Mouse (Mus musculus) hindbrain, embryonic 10.5 days (tissue): ENCODE results near the gene Svep1. TPM values are rescaled to one million over a fixed set of nuclear protein-coding genes. Genes with fewer than 3 reads are reported as not detected.

Source experiments
- DNase-seq: peaks from one replicate; pipeline ENCODE4 v3.0.0-alpha.2; 2017; ENCODE audit warnings: low spot score
- H3K27ac ChIP-seq: fragments of 300-500 bp; sonication (generic); 2 replicates; pipeline ENCODE4 v1.5.1; 2016; ENCODE audit warnings: mild to moderate bottlenecking, moderate library complexity
- H3K27me3 ChIP-seq: fragments of 300-500 bp; sonication (generic); 2 replicates; pipeline ENCODE4 v1.6.1; 2016; ENCODE audit warnings: mild to moderate bottlenecking; ENCODE audit not compliant: poor library complexity, insufficient read depth, severe bottlenecking
- H3K36me3 ChIP-seq: fragments of 300-500 bp; sonication (generic); 2 replicates; pipeline ENCODE4 v1.6.1; 2016; ENCODE audit warnings: mild to moderate bottlenecking, moderate library complexity
- H3K4me1 ChIP-seq: fragments of 300-500 bp; sonication (generic); replicated peaks from 2 replicates; pipeline ENCODE4 v1.6.1; 2016; ENCODE audit warnings: mild to moderate bottlenecking
- H3K4me3 ChIP-seq: fragments of 300-500 bp; sonication (generic); 2 replicates; pipeline ENCODE4 v1.5.1; 2016; ENCODE audit warnings: mild to moderate bottlenecking, moderate library complexity
- H3K9me3 ChIP-seq: fragments of 300-500 bp; sonication (generic); 2 replicates; pipeline ENCODE4 v1.6.1; 2016; ENCODE audit warnings: mild to moderate bottlenecking, moderate library complexity
- WGBS: fragments of 180-500 bp; shearing (Covaris S2); methylation state at CpG from one replicate; pipeline ENCODE4 v1.1.7; 2016; 5-methylcytosine and 5-hydroxymethylcytosine counted together
- polyA plus RNA-seq: library from polyadenylated mRNA; unstranded; fragments of >200 nt; fragmentation: Nextera tagmentation; extraction: Ambion mirVana; gene quantifications from 2 replicates; pipeline ENCODE4 v1.2.1, GENCODE M21; 2016

Gene Svep1
- polyA plus RNA-seq, 1 experiment from 2014 or later = 2.7 TPM

- H3K9me3 ChIP-seq = no peaks in the 10 kb centered on the region
- H3K27me3 ChIP-seq = no peaks in the 10 kb centered on the region
- WGBS = 85% methylated on average over 10 of the region's 10 CpGs
- H3K4me1 ChIP-seq = peaks cover 6% of the 10 kb centered on the region; the same call in 1 of the 2 replicates
- DNase-seq = no peak
- H3K4me3 ChIP-seq = no peak overlapping the region
- H3K27ac ChIP-seq = no peak overlapping the region
- H3K36me3 ChIP-seq = no peaks in the 10 kb centered on the region
These were observed 95.7 kb downstream of the Svep1 start for GRCm38 (mm10) chr4:58111008-58111407.

GRCm38 (mm10) chr4:58109793-58110192 lies 96.9 kb downstream of the Svep1 start:
- no peak for DNase-seq
- no peaks in the 10 kb centered on the region for H3K27me3 ChIP-seq
- H3K36me3 ChIP-seq = no peaks in the 10 kb centered on the region
- WGBS = 91% methylated on average over 6 of the region's 6 CpGs
- no peaks in the 10 kb centered on the region for H3K4me1 ChIP-seq
- no peaks in the 10 kb centered on the region for H3K9me3 ChIP-seq
- H3K4me3 ChIP-seq = no peak overlapping the region
- no peak overlapping the region for H3K27ac ChIP-seq

- Histone ChIP-seq H3K27ac (no peak overlapping the region), H3K27me3 (no peaks in the 10 kb centered on the region), H3K4me1 (no peaks in the 10 kb centered on the region), H3K4me3 (no peak overlapping the region), H3K36me3 (no peaks in the 10 kb centered on the region), H3K9me3 (no peaks in the 10 kb centered on the region)
- DNase-seq = no peak
- WGBS = 91% methylated on average over 3 of the region's 3 CpGs
These were observed 98.3 kb downstream of the Svep1 start for GRCm38 (mm10) chr4:58108364-58108763.

GRCm38 (mm10) chr4:58097732-58098131 lies 108.9 kb downstream of the Svep1 start:
- Histone ChIP-seq H3K27ac (no peak overlapping the region), H3K27me3 (no peaks in the 10 kb centered on the region), H3K9me3 (no peaks in the 10 kb centered on the region), H3K36me3 (no peaks in the 10 kb centered on the region), H3K4me3 (no peak overlapping the region), H3K4me1 (no peaks in the 10 kb centered on the region)
- WGBS = 92% methylated on average over 9 of the region's 9 CpGs
- DNase-seq = no peak

- H3K36me3 ChIP-seq = no peaks in the 10 kb centered on the region
- H3K4me3 ChIP-seq = no peak overlapping the region
- H3K27me3 ChIP-seq = no peaks in the 10 kb centered on the region
- no peaks in the 10 kb centered on the region for H3K9me3 ChIP-seq
- H3K4me1 ChIP-seq = no peaks in the 10 kb centered on the region
- H3K27ac ChIP-seq = no peak overlapping the region
- DNase-seq = no peak
- 96% methylated on average over 1 of the region's 1 CpGs for WGBS
These were observed 119.9 kb downstream of the Svep1 start for GRCm38 (mm10) chr4:58086738-58087137.

GRCm38 (mm10) chr4:58086151-58086550 lies 120.5 kb downstream of the Svep1 start:
- H3K27me3 ChIP-seq = no peaks in the 10 kb centered on the region
- no peaks in the 10 kb centered on the region for H3K9me3 ChIP-seq
- no peak for DNase-seq
- H3K4me3 ChIP-seq = no peak overlapping the region
- no peaks in the 10 kb centered on the region for H3K4me1 ChIP-seq
- H3K27ac ChIP-seq = no peak overlapping the region
- WGBS = 80% methylated on average over 4 of the region's 4 CpGs
- no peaks in the 10 kb centered on the region for H3K36me3 ChIP-seq

GRCm38 (mm10) chr4:58085340-58085739 lies 121.3 kb downstream of the Svep1 start:
- WGBS = 75% methylated on average over 3 of the region's 3 CpGs

GRCm38 (mm10) chr4:58084155-58084554 lies 122.5 kb downstream of the Svep1 start:
- no peak overlapping the region for H3K4me3 ChIP-seq
- no peak overlapping the region for H3K27ac ChIP-seq
- no peaks in the 10 kb centered on the region for H3K27me3 ChIP-seq
- H3K9me3 ChIP-seq = no peaks in the 10 kb centered on the region
- H3K4me1 ChIP-seq = 0 out of 2 replicates have a peak, but pooled peaks cover 5% of the 10 kb centered on the region
- WGBS = 93% methylated on average over 5 of the region's 5 CpGs
- H3K36me3 ChIP-seq = no peaks in the 10 kb centered on the region
- no peak for DNase-seq

More at GRCm38 (mm10) chr4:58085340-58085739, 121.3 kb downstream of the Svep1 start:
- no peak for DNase-seq
- H3K9me3 ChIP-seq = no peaks in the 10 kb centered on the region
- no peak overlapping the region for H3K4me3 ChIP-seq
- H3K36me3 ChIP-seq = no peaks in the 10 kb centered on the region
- H3K27me3 ChIP-seq = no peaks in the 10 kb centered on the region
- H3K4me1 ChIP-seq = no peaks in the 10 kb centered on the region
- no peak overlapping the region for H3K27ac ChIP-seq

GRCm38 (mm10) chr4:58082588-58082987 lies 124.1 kb downstream of the Svep1 start:
- Histone ChIP-seq H3K4me1 (0 out of 2 replicates have a peak, but pooled peaks cover 5% of the 10 kb centered on the region), H3K9me3 (no peaks in the 10 kb centered on the region), H3K36me3 (no peaks in the 10 kb centered on the region), H3K27me3 (no peaks in the 10 kb centered on the region), H3K27ac (no peak overlapping the region), H3K4me3 (no peak overlapping the region)
- peak; percentile 64 for DNase-seq
- 5% methylated on average over 5 of the region's 5 CpGs for WGBS

GRCm38 (mm10) chr4:58079631-58080030 lies 127.0 kb downstream of the Svep1 start:
- peak; percentile 30 for DNase-seq
- H3K36me3 ChIP-seq = no peaks in the 10 kb centered on the region
- 29% methylated on average over 10 of the region's 10 CpGs for WGBS
- H3K27me3 ChIP-seq = no peaks in the 10 kb centered on the region
- H3K4me3 ChIP-seq = peak overlapping the region; percentile 24; the same call in 1 of the 2 replicates
- H3K4me1 ChIP-seq = 0 out of 2 replicates have a peak, but pooled peaks cover 5% of the 10 kb centered on the region
- no peak overlapping the region for H3K27ac ChIP-seq
- H3K9me3 ChIP-seq = no peaks in the 10 kb centered on the region

GRCm38 (mm10) chr4:58077950-58078349 lies 128.7 kb downstream of the Svep1 start:
- H3K27me3 ChIP-seq = no peaks in the 10 kb centered on the region
- H3K4me1 ChIP-seq = 0 out of 2 replicates have a peak, but pooled peaks cover 5% of the 10 kb centered on the region
- no peaks in the 10 kb centered on the region for H3K36me3 ChIP-seq
- no peak for DNase-seq
- no peaks in the 10 kb centered on the region for H3K9me3 ChIP-seq
- no peak overlapping the region for H3K4me3 ChIP-seq
- H3K27ac ChIP-seq = no peak overlapping the region
- WGBS = 79% methylated on average over 6 of the region's 6 CpGs

GRCm38 (mm10) chr4:58077536-58077935 lies 129.1 kb downstream of the Svep1 start:
- WGBS = 97% methylated on average over 4 of the region's 4 CpGs
- H3K4me1 ChIP-seq = 0 out of 2 replicates have a peak, but pooled peaks cover 5% of the 10 kb centered on the region
- H3K4me3 ChIP-seq = no peak overlapping the region
- no peaks in the 10 kb centered on the region for H3K9me3 ChIP-seq
- DNase-seq = no peak
- H3K36me3 ChIP-seq = no peaks in the 10 kb centered on the region
- H3K27me3 ChIP-seq = no peaks in the 10 kb centered on the region
- no peak overlapping the region for H3K27ac ChIP-seq

- 82% methylated on average over 12 of the region's 12 CpGs for WGBS
- no peaks in the 10 kb centered on the region for H3K9me3 ChIP-seq
- no peaks in the 10 kb centered on the region for H3K4me1 ChIP-seq
- DNase-seq = no peak
- H3K36me3 ChIP-seq = no peaks in the 10 kb centered on the region
- no peak overlapping the region for H3K4me3 ChIP-seq
- no peaks in the 10 kb centered on the region for H3K27me3 ChIP-seq
- H3K27ac ChIP-seq = no peak overlapping the region
These were observed 133.8 kb downstream of the Svep1 start for GRCm38 (mm10) chr4:58072888-58073287.

GRCm38 (mm10) chr4:58068886-58069285 lies 137.8 kb downstream of the Svep1 start:
- DNase-seq = no peak
- Histone ChIP-seq H3K27ac (no peak overlapping the region), H3K36me3 (no peaks in the 10 kb centered on the region), H3K27me3 (no peaks in the 10 kb centered on the region), H3K4me3 (no peak overlapping the region), H3K9me3 (no peaks in the 10 kb centered on the region), H3K4me1 (no peaks in the 10 kb centered on the region)
- WGBS = 91% methylated on average over 5 of the region's 5 CpGs
